Mouse (Mus musculus) hindbrain, embryonic 13.5 days (tissue): ENCODE results near the gene Pde4b. TPM values are rescaled to one million over a fixed set of nuclear protein-coding genes. Genes with fewer than 3 reads are reported as not detected.

Experiments used
- ATAC-seq: fragments of 200-750 bp; cut with Nextera tagmentation; 2 replicates; pipeline ENCODE4 v1.8.0; 2017; ENCODE audit warnings: moderate TSS enrichment; ENCODE audit not compliant: low FRiP score
- H3K27ac ChIP-seq: fragments of 300-500 bp; sonication (generic); 2 replicates; pipeline ENCODE4 v1.5.1; 2015; ENCODE audit warnings: inconsistent platforms, mild to moderate bottlenecking, moderate library complexity
- H3K27me3 ChIP-seq: fragments of 300-500 bp; sonication (generic); 2 replicates; pipeline ENCODE4 v1.6.1; 2015; ENCODE audit warnings: mild to moderate bottlenecking, inconsistent platforms
- H3K36me3 ChIP-seq: fragments of 300-500 bp; sonication (generic); 2 replicates; pipeline ENCODE4 v1.6.1; 2015; ENCODE audit warnings: mild to moderate bottlenecking, inconsistent platforms
- H3K4me1 ChIP-seq: fragments of 300-500 bp; sonication (generic); replicated peaks from 2 replicates; pipeline ENCODE4 v1.6.1; 2015; ENCODE audit warnings: inconsistent platforms
- H3K4me2 ChIP-seq: fragments of 300-500 bp; sonication (generic); 2 replicates; pipeline ENCODE4 v1.6.1; 2015; ENCODE audit warnings: inconsistent platforms, mild to moderate bottlenecking, moderate library complexity
- H3K4me3 ChIP-seq: fragments of 300-500 bp; sonication (generic); 2 replicates; pipeline ENCODE4 v1.5.1; 2015; ENCODE audit warnings: mild to moderate bottlenecking, inconsistent platforms
- H3K9ac ChIP-seq: fragments of 300-500 bp; sonication (generic); 2 replicates; pipeline ENCODE4 v1.6.1; 2015; ENCODE audit warnings: mild to moderate bottlenecking, inconsistent platforms
- H3K9me3 ChIP-seq: fragments of 300-500 bp; sonication (generic); 2 replicates; pipeline ENCODE4 v1.6.1; 2016; ENCODE audit warnings: inconsistent platforms
- WGBS: fragments of 180-500 bp; shearing (Covaris S2); methylation state at CpG from one replicate; pipeline ENCODE4 v1.1.7; 2015; 5-methylcytosine and 5-hydroxymethylcytosine counted together
- polyA plus RNA-seq: library from polyadenylated mRNA; unstranded; fragments of >200 nt; fragmentation: Nextera tagmentation; extraction: Ambion mirVana; gene quantifications from 2 replicates; pipeline ENCODE4 v1.2.1, GENCODE M21; 2015

The Pde4b gene
- polyA plus RNA-seq, 1 experiment from 2014 or later = 27.0 TPM

DNA sequence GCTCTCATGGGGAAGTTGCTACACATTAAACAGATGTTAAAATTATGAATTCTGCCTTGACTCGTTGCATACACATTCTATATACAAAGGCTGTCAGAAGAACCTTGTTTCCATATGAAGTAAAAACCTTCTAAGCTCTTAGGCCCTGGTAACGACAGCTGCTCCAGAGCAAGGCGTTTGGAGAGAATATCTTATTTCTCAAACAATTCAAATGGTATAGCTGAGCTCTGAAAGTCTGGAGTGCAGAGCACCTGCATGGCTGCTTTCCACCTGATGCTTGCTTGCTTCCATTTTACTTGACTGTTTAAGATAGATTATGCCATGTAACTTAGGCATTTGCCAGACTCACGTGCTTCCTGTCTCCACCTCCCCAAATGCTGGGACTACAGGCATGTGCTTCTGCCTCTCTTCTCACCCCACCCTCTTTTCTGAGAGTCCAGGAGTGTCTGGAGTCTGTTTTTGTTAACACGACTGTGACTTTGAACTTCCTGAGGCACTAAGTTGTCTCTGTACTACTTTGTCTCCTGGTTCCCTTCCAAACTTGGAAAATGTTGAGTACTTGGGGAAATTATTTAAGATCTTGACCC lies 229.4 kb downstream of the Pde4b start:
- H3K4me2 ChIP-seq = no peak overlapping the region
- WGBS = 84% methylated on average over 5 of the region's 5 CpGs
- no peak overlapping the region for H3K9ac ChIP-seq
- H3K4me3 ChIP-seq = no peak overlapping the region
- no peaks in the 10 kb centered on the region for H3K36me3 ChIP-seq
- ATAC-seq = no peak
- H3K4me1 ChIP-seq = no peaks in the 10 kb centered on the region
- no peak overlapping the region for H3K27ac ChIP-seq
- no peaks in the 10 kb centered on the region for H3K27me3 ChIP-seq
- H3K9me3 ChIP-seq = no peaks in the 10 kb centered on the region

- Histone ChIP-seq H3K36me3 (no peaks in the 10 kb centered on the region), H3K27me3 (no peaks in the 10 kb centered on the region), H3K9me3 (no peaks in the 10 kb centered on the region), H3K9ac (no peak overlapping the region), H3K27ac (no peak overlapping the region), H3K4me1 (no peaks in the 10 kb centered on the region), H3K4me2 (no peak overlapping the region), H3K4me3 (no peak overlapping the region)
- 89% methylated on average over 6 of the region's 6 CpGs for WGBS
- no peak for ATAC-seq
Measured at GRCm38 (mm10) chr4:102318596-102318995, 231.3 kb downstream of the Pde4b start.

- no peak overlapping the region for H3K4me3 ChIP-seq
- H3K4me2 ChIP-seq = no peak overlapping the region
- 77% methylated on average over 3 of the region's 3 CpGs for WGBS
- no peaks in the 10 kb centered on the region for H3K4me1 ChIP-seq
- H3K9me3 ChIP-seq = no peaks in the 10 kb centered on the region
- no peak overlapping the region for H3K27ac ChIP-seq
- H3K27me3 ChIP-seq = no peaks in the 10 kb centered on the region
- ATAC-seq = no peak
- H3K9ac ChIP-seq = no peak overlapping the region
- H3K36me3 ChIP-seq = no peaks in the 10 kb centered on the region
Measured at GRCm38 (mm10) chr4:102321340-102321739, 234.0 kb downstream of the Pde4b start.

- WGBS = 96% methylated on average over 2 of the region's 2 CpGs
- H3K4me1 ChIP-seq = no peaks in the 10 kb centered on the region
- H3K4me3 ChIP-seq = no peak overlapping the region
- H3K9me3 ChIP-seq = no peaks in the 10 kb centered on the region
- H3K36me3 ChIP-seq = no peaks in the 10 kb centered on the region
- H3K27ac ChIP-seq = no peak overlapping the region
- H3K9ac ChIP-seq = no peak overlapping the region
- no peak overlapping the region for H3K4me2 ChIP-seq
- no peaks in the 10 kb centered on the region for H3K27me3 ChIP-seq
- ATAC-seq = no peak
Measured at GRCm38 (mm10) chr4:102332386-102332785, 245.0 kb downstream of the Pde4b start.

DNA sequence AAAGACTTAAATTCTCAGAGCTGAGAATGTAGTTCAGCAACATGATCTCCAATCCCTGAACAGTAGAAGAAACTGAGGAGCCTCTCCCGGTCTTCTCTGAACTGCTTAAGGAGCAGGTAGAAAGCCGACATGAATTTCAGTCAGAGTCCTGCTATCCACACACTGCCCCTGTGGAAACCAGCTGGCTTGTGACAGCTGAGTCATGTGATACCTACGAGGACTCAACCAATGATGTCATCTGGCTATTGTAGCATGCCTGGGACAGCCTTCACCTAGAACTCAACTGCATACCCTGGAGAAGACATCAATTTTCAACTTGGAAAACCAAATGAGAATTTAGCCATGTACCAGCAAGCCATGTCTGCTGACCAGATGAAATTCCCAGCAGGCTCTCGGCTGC lies 245.5 kb downstream of the Pde4b start:
- no peaks in the 10 kb centered on the region for H3K4me1 ChIP-seq
- H3K27ac ChIP-seq = no peak overlapping the region
- no peak overlapping the region for H3K4me2 ChIP-seq
- H3K9me3 ChIP-seq = no peaks in the 10 kb centered on the region
- H3K9ac ChIP-seq = no peak overlapping the region
- no peaks in the 10 kb centered on the region for H3K27me3 ChIP-seq
- no peaks in the 10 kb centered on the region for H3K36me3 ChIP-seq
- no peak for ATAC-seq
- 85% methylated on average over 4 of the region's 4 CpGs for WGBS
- no peak overlapping the region for H3K4me3 ChIP-seq

DNA sequence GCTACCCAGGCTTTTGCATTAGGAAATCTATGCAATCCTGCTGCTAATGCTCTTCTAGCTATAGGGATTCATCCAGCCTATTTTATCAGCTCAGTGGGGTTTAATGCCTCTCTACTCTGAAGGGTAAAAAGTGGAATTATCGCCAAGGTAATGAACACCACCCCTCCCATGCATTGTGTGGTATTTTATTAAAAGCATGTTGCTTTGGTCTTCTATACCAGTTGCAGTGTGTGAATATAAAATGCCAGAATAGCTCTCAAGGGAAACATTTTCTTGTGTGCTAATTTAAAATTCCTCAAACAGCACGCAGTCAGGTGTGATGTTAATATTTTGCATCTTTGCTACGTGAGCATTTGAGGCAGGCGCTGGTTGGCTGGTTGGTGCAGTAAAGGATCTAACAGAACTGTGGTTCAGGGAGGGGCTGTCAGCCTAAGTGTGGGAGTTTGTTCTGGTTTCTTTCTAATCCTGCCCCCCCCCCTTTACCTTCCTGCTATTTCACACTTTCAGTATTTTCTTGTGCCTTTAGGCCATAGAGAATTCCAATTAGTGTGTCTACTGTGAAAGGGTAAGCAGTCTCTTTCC lies 259.7 kb downstream of the Pde4b start:
- no peak overlapping the region for H3K4me2 ChIP-seq
- H3K27me3 ChIP-seq = no peaks in the 10 kb centered on the region
- ATAC-seq = peak; percentile 61; the same call in 1 of the 2 replicates
- H3K27ac ChIP-seq = peak overlapping the region; percentile 44; the same call in 1 of the 2 replicates
- no peaks in the 10 kb centered on the region for H3K9me3 ChIP-seq
- H3K9ac ChIP-seq = no peak overlapping the region
- peaks cover 16% of the 10 kb centered on the region for H3K4me1 ChIP-seq
- H3K36me3 ChIP-seq = no peaks in the 10 kb centered on the region
- WGBS = 70% methylated on average over 4 of the region's 4 CpGs
- no peak overlapping the region for H3K4me3 ChIP-seq

- Histone ChIP-seq H3K36me3 (no peaks in the 10 kb centered on the region), H3K4me1 (peaks cover 15% of the 10 kb centered on the region), H3K4me2 (no peak overlapping the region), H3K27ac (no peak overlapping the region), H3K9me3 (no peaks in the 10 kb centered on the region), H3K9ac (no peak overlapping the region), H3K27me3 (no peaks in the 10 kb centered on the region), H3K4me3 (no peak overlapping the region)
- 45% methylated on average over 1 of the region's 1 CpGs for whole genome bisulfite sequencing
- ATAC-seq = no peak
Measured at GRCm38 (mm10) chr4:102351476-102352475, 264.4 kb downstream of the Pde4b start.

DNA sequence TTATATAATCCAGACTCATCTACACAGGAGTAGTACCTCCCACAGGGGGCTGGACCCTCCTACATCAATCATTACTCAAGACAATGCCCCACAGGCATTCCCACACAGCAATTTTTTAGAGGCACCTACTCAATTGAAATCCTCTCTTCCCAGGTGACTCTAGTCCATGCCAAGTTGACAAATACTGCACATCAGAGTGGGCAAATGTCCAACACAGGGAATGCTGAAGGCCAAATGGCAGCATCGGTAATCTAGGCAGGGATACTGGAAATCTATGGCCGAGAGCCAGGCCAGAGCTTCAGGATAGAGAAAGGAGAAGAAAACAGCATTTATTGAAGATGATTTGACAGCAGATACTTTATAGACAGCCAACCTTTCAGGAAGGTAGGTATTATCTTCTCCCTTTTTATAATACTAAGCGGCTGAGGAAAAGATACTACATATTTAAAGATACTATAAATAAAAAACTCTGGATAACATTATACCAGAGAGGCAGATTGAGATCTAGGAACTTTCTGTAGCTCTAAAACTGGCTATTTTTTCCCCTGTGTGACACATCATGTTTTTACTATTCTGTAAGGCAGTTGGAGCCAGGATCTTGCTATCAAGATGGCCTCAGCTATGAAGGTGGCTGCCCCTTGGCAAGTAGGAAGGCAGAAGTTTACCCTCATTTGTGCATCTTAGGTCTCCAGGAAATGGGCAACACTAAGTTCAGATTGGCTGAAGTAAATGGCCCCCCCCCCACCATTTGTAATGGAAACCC lies 266.5 kb downstream of the Pde4b start:
- H3K27ac ChIP-seq = no peak overlapping the region
- H3K27me3 ChIP-seq = no peaks in the 10 kb centered on the region
- 0 out of 2 replicates have a peak, but pooled peaks cover 11% of the 10 kb centered on the region for H3K4me1 ChIP-seq
- 87% methylated on average over 3 of the region's 3 CpGs for WGBS
- H3K9ac ChIP-seq = no peak overlapping the region
- H3K4me3 ChIP-seq = no peak overlapping the region
- ATAC-seq = no peak
- H3K4me2 ChIP-seq = no peak overlapping the region
- no peaks in the 10 kb centered on the region for H3K36me3 ChIP-seq
- no peaks in the 10 kb centered on the region for H3K9me3 ChIP-seq

DNA sequence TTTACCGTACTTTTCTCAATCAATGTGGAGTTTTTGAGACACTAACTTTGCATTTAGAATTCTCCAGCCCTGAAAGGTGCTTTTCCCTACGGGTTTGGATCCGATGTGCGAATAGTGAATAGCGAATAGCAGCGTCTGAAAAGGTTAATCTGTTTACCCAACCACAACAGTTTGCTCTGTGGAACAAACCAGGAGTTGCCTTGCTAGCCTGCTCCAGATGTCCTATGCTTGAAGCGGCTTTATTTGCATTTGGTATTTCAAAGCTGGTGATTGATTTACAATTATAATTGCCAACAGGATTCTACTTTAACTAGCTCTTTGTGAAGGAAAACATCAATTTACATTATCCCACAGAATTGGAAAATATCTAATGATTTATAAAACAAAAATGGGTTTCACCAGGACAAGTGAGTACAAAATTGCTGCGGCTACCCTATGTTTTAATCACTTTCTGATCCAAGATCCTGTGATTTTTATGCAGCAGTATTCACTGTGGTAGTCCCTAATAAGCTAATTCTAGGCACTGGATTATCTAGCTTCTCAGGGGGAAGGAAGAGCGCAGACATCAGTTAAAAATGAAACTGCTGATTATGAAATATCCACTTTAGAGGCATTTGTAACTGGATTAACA lies 280.9 kb downstream of the Pde4b start:
- WGBS = 43% methylated on average over 9 of the region's 9 CpGs
- Histone ChIP-seq H3K4me3 (no peak overlapping the region), H3K4me1 (no peaks in the 10 kb centered on the region), H3K27ac (no peak overlapping the region), H3K27me3 (no peaks in the 10 kb centered on the region), H3K36me3 (no peaks in the 10 kb centered on the region), H3K4me2 (no peak overlapping the region), H3K9ac (no peak overlapping the region), H3K9me3 (no peaks in the 10 kb centered on the region)
- no peak for ATAC-seq

- no peak overlapping the region for H3K27ac ChIP-seq
- no peaks in the 10 kb centered on the region for H3K4me1 ChIP-seq
- WGBS = 81% methylated on average over 5 of the region's 5 CpGs
- H3K27me3 ChIP-seq = no peaks in the 10 kb centered on the region
- ATAC-seq = no peak
- H3K4me3 ChIP-seq = no peak overlapping the region
- H3K9me3 ChIP-seq = no peaks in the 10 kb centered on the region
- H3K9ac ChIP-seq = no peak overlapping the region
- no peaks in the 10 kb centered on the region for H3K36me3 ChIP-seq
- no peak overlapping the region for H3K4me2 ChIP-seq
Measured at GRCm38 (mm10) chr4:102374614-102375013, 287.3 kb downstream of the Pde4b start.

- Histone ChIP-seq H3K9ac (no peak overlapping the region), H3K36me3 (no peaks in the 10 kb centered on the region), H3K4me2 (no peak overlapping the region), H3K27ac (no peak overlapping the region), H3K4me3 (no peak overlapping the region), H3K27me3 (no peaks in the 10 kb centered on the region), H3K4me1 (no peaks in the 10 kb centered on the region), H3K9me3 (no peaks in the 10 kb centered on the region)
- ATAC-seq = no peak
- WGBS = 79% methylated on average over 1 of the region's 1 CpGs
Measured at GRCm38 (mm10) chr4:102382763-102383505, 295.6 kb downstream of the Pde4b start.
